Mouse (Mus musculus) fat pad, adult 2 months (tissue): ENCODE results near the gene Higd1c.
"Not testable (repeated sequence)": the region's sequence is repeated elsewhere in the genome, so short reads cannot be mapped to it uniquely, and the experiment has no call there.

Source experiments
- DNase-seq: peaks from one replicate; pipeline ENCODE4 v3.0.0-alpha.2; 2011; ENCODE audit warnings: low read depth, low spot score; ENCODE audit errors: extremely low read depth

The Higd1c gene

DNA sequence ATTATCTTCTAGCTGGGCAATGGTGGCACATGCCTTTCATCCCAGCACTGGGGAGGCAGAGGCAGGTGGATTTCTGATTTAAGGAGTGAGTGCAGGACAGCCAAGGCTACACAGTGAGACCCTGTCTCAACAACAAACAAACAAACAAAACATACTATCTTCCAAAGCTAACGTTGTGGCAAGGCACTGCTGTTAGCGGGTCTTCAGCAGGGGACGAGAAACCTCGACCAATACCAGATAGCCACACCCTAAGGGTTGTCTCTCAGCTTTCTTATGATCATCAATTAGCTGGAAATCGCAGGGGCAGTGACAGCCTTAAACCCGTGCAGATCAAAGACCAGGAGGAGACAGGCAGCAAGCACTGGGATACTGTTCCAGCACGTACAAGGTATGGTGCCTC is at the start of gene Higd1c:
Gene Higd1c (plus strand): TSS at position 301 of the 400 bp plus-strand sequence.
- DNase-seq: no peak

DNA sequence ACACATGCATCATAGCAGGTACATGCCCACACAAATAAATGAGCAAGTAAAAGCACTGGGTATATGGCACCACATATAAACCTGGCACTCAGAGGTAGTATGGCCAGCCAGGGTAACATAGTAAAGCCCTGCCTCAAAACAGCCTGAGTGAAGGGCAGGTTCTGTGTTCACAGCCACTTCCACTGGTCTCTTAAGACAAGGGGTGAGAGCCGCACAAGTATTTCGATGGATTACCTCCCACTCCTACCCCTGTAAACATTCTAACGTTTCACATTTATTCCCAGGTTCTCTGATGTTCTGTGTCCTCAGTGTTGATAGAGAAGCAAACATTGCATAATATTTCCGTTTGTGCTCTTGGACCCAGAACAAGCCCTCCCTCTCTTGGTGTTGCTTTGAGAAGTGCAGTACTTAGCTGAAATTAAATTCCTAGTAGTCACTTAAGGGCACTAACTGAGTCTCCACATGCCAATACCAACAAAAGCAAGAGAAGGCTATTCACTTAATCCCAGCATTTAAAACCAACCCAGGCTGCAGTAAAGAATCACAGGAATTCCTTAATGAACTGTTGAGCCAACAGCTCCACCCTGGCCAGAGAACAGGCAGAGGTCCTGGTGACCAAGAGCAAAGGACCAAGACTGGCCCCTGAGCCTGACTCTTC is 46.2 kb upstream of the Higd1c start:
- peak; percentile 58 for DNase-seq

DNA sequence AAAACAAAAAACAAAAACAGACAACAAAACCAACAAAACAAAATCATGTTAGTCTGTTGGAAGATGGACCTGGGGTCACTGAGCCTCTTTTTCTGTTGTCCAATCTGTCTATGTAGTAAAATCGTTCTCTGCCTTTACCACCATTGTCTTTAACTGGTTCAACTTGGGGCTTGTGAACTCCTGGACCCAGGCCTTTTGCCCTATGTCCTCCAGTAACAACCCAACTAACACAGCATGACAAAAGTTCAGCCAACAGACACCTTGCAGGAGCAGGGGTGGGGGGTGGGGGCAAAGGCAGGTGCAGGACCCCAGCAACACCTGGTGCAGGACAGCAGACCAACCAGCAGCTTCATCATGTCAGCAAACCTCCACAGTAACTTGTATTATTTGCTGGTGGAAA is 44.5 kb upstream of the Higd1c start:
- DNase-seq: no peak

DNA sequence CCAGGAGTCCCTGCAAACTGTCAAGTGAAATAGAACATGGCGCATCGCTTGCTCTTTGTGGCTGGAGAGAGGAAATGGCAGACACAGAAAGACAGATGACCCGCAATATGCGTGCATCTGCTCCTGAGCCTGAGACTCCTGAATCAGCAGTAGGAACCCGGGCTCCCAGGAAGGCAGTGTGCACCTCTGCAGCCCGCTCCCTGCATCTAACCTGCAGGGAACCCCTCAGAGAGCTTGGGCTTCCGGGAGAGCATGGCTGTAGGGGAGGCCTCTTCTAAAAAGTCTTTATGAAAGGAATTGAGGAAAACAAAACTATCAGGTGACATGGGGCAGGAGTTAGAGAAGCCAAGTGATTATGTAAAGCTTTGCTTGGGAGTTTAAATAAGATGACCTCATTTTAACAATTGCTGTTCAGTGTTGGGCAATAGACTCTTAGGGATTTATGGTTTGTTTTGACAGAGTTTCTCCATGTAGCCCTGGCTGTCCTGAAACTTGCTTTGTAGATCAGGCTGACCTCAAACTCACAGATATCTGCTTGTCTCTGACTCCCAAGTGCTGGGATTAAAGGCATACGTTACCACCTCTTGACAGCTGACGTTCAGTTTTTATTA is 43.9 kb upstream of the Higd1c start:
- DNase-seq: peak; percentile 82

DNA sequence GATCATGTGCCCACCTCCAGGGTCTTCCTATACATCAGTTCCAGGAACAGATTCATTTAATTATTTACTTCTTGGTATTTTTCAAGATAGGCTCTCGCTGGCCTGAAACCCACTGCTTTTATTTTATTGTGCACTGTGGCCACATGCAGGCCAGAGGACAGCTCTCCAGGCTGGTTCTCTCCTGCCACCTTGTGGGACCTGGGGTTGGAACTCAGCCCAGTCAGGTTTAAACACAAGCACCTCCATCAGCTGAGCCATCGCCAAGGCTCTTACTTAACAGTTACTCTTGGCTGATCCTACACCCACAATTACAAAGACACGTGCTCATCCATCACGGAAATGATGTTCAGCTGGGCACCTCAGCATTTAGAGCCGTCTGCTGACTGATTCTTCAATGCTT is 43.2 kb upstream of the Higd1c start:
- peak; percentile 91 for DNase-seq

DNA sequence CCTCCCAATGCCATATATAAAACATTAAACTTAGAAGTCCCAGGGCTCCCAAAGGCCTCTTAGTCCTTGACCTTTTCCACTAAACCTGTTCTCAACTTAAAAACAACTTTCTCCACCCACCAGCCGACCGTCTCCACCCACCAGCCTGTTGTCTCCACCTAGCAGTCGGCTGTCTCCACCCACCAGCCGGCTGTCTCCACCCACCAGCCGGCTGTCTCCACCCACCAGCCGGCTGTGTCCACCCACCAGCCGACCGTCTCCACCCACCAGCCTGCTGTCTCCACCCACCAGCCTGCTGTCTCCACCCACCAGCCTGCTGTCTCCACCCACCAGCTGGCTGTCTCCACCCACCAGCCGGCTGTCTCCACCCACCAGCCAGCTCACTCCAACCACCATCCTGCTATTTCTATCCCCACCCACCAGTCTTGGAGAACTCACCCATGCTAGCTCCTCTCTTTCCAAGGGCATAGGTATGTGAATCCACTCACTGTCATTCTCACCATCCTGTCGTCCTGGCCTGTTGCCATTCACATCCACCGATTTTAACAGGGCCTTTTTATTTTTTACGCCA is 40.2 kb upstream of the Higd1c start:
- DNase-seq: no peak

DNA sequence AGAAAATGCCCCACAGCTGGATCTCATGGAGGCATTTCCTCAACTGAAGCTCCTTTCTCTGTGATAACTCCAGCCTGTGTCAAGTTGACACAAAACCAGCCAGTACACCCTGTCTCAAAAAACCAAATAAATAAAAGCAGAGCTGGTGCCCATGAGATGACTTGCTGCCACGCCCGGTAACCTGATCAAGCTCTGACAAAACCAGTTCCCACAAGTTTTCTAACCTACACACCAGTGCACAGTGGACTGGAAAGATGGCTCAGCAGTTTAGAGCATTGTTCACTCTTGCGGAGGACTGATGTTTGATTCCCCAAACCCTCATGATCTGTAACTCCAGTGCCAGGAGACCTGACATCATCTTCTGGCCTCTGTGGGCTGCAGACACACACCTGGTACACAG is 39.1 kb upstream of the Higd1c start:
- DNase-seq: no peak

DNA sequence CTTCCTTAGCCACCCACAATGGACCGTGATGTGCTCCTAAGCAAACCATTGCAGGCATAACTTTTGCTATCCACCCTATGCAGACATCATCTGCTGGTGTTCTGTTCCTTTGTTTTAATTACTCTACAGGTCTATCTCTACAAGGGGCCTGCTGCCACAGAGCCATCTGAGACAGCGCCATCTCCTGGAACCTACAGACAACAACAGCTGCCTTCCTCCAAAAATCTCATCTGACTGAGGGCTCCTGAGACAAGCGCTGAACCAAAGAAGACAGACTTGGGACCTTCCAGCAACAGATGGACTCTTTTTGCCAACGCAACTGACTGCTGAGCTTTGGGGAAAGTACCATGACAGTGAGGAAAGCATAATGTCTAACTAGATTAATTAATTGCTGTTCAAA is 36.3 kb upstream of the Higd1c start:
- DNase-seq: not testable (repeated sequence)

DNA sequence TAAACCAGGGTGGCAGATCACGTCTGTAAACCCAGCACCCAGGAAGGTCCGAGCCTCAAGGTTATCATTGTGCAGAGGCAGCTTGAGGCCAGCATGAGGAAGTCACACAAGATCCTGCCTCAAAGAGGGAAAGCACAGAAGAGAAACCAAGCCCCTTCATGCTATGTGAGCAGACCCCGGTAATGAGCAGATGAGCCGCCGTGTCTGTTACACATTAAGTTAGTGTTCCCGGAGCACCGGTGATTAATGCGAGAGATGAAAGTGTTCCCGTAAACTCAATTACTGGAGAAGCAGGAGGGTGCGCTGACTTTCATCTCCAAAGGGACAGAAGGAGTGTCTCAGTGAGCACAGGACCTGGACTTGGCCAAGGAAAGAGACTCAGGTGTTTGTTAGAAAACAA is 35.0 kb upstream of the Higd1c start:
- not testable (repeated sequence) for DNase-seq

DNA sequence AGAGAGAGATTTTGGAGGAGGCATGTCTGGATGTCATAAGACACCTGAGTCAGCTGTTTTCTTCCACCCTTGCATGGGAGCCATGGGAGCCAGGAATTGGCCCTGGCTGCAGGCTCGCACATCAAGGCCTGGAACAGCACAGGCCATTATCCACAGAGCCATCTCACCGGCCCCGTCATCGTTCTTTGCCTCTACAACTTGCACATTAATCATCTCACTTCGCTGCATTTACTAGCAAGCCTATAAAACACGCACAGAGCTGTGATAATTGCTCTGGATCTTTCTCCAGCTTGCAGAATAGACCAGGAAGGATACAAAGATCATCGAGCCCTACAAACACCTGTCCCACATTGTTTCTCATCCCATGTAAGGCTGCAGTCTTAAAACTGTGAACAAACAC is 33.6 kb upstream of the Higd1c start:
- DNase-seq: no peak

DNA sequence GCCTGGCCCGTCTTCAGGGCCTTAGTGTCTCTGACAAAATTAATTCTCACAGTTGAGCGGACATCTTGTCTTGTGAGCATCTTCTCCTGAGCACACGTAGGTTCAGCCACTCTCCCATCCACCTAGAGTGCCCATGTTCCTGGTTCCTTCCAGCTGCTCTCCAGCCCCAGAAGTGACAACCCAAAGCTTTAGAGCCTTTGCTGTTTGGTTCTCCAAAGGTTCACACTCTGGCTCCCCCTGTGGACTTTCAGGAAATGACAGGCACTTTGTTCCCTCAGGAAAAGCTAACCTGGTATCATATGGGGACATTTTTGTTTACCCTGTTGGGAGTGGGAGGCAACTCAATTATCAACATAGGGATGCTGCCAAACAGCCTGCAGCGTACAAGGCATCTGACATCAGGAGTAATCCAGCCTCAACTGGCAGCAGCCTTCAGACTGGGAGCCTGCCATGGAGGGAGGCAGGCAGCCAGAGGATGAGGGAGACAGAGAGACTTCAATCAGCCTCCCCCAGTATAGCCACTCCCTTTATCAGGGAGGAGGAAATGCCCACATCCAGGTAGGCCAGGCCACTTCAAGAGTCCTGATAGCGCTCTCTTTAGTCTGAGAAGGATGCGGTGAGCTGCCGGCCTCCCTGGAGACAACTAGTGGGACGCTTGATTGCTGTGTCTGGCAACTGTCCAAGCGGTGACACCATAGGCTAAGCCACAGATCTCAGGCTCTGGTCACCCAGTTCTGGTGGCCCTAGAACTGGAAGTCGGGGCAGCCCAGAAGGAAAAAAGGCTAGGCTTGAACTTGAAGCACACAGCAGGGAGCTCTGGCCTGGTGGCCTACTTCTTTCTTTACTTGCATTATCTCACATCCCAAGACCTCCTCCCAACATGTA is 32.0 kb upstream of the Higd1c start:
- DNase-seq: not testable (repeated sequence)

DNA sequence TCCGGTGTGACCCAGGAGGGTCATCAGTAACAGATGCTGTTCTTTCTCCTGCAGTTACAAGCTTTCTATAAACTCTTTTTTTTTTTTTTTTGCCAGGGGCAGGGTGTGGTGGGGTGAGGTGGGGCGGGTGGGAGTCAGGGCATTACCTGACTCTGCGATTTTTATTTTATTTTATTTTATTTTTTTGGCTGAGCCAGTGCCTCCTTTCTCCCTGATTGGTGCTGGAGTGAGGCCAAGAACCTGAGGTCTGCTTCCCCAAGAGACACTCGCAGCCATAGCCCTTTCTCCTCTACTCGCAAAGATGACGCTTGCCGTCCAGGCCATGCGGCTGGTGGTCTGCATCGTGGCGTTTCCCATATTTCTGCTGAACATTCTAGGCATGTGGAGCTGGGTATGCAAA is 29.7 kb upstream of the Higd1c start, which contains the start of gene Mettl7a3:
Gene Mettl7a3 (plus strand): TSS at position 301 of the 400 bp plus-strand sequence.
- no peak for DNase-seq

DNA sequence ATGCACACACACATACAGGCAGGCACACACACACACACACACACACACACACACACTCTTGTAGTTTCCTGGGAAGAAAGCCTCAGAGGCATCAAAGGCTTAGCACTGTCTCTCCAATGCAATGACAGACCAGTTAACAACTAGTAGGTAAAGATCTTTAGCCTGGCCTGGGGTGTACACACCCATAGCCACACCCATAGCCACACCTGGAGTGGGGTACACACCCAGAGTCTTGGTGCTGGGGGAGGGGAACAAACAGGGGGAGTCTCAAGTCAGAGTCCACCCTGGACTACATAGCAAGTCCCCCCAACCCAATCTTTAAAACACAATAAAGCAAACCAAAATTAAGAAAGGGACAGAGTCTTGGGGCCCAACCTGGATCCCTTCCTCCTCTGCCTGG is 27.0 kb upstream of the Higd1c start:
- not testable (repeated sequence) for DNase-seq

DNA sequence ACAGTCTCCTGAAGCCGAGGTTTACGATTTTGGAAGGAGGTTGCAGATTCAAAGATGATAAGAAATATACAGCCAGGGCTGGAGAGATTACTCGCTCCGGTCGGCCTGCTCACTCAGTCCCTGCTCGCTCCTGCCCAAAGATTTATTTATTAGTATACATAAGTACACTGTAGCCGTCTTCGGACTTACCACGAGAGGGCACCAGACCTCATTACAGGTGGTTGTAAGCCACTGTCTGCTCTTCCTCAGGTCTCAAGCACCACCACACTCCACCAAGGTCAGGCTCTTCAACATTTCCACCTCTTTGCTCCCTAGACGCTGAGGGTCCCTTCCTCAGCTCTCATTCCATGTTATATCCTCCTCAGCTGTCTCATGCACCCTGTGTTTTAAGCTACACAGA is 26.5 kb upstream of the Higd1c start:
- DNase-seq: not testable (repeated sequence)

DNA sequence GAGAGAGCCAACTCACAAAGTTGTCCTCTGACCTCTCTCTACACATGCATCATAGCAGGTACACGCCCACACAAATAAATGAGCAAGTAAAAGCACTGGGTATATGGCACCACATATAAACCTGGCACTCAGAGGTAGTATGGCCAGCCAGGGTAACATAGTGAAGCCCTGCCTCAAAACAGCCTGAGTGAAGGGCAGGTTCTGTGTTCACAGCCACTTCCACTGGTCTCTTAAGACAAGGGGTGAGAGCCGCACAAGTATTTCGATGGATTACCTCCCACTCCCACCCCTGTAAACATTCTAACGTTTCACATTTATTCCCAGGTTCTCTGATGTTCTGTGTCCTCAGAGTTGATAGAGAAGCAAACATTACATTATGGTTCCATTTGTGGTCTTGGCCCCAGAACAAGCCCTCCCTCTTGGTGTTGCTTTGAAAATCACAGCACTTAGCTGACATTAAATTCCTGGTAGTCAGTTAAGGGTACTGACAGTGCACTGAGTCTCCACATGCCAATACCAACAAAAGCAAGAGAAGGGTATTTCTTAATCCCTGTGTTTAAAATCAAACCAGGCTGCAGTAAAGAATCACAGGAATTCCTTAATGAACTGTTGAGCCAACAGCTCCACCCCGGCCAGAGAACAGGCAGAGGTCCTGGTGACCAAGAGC is 22.9 kb upstream of the Higd1c start:
- not testable (repeated sequence) for DNase-seq

DNA sequence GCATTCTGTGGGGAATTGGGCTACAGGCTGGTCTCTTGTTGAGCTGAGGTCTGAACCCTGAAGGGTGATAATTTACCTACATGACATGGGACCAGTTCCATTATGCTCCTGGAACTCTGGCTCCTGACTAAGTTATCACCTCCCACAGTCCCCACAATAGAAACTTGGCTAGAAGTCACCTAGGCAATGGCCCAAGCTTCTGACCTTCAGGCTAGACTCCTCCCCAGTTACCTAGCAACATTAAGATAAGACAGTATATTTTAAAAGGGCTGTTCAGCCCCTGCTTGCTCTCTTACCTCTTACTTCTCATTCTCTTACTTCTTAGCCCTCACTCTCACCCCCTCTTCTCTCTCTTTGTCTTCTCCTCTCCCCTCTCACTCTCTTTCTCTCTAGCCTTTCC is 18.9 kb upstream of the Higd1c start:
- DNase-seq: no peak

DNA sequence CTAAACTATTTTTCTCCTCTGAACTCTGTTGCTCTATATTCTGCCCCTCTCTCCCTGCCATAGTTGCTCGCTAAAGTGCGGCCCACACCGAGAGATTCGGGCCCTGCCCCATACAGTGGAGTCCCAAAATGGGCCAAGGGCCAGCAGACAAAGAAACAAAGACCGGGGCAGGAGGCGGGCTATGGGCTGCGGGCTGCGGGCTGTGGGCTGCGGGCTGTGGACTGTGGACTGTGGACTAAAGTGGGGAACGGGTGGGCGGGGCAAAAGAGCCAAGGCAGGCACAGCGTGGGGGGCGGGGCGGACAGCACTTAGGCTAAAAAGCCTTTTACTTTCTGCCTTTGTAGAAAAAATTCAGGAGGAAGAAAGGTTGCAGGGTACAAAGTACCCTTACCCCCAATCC is 17.6 kb upstream of the Higd1c start:
- no peak for DNase-seq

DNA sequence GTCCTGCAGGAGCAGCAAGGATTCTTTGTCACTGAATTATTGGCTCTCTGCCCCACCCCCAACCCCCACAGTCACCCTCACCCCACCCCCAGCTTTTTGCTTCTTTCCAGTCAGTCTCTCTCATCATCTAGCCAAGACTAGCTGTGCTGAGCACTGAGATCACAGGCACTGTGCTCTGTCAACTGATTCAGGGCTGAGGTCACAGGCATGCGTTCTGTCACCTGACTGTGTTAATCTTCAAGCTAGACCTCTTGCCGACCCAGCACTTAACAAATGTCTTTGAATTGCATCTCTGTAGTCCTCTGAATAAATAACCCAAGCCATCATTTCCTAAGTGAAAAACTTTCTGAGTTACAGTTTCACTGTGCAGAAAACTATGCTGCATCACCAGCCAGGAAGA is 14.8 kb upstream of the Higd1c start:
- DNase-seq: no peak

DNA sequence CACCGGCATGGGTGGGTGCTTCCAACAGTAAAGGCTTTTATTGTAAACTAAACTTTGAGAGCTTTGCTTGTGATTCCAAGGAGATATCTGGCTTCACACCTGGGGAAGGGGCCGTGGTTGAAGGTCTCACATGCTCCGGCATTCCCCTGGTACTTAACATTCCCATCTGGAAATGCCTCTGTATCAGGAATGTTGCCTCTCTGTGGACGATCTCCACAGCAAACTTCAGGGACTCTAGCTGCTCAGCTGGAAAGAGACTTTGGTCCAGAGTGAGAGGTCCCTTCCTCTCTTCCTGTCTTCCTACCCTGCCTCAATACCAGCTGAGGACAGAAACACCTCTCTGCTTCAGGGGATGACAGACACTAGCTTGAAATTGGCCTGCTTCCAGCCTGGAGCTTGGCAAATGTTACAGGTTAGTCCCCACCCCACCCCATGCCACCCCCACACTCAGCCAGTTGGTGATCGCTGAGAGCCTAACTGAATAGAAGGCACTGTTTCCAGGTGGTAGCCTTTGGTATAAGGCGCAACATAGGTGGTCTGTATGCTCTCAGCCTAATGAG is 12.8 kb upstream of the Higd1c start:
- DNase-seq: no peak

DNA sequence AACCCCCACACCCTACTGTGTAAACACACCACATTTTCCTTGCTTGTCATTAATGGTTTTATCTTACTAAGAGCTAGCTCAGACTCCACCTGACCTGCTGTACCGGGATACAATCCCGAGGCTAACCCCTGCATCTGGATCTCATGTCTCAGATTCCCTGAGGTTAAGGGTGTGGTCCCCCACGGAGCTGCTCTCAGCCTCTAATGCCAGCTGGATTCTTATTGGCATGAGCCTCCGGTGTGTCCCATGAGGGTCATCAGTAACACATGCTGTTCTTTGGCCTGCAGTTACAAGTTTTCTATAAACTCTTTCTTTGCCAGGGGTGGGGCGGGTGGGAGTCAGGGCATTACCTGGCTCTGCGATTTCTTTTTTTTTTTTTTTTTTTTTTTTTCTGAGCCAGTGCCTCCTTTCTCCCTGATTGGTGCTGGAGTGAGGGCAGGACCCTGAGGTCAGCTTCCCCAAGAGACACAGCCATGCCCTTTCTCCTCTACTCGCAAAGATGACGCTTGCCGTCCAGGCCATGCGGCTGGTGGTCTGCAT is 11.6 kb upstream of the Higd1c start, which contains the start of the genes Methig1 and Mettl7a2:
Gene Methig1 (plus strand): TSS at position 439 of the 540 bp plus-strand sequence.
Gene Mettl7a2 (plus strand): TSS at position 490 of the 540 bp plus-strand sequence.
- DNase-seq: no peak
